Mouse (Mus musculus) embryonic stem cell, embryonic (primary cell): ENCODE data around the gene Isy1.
"Not testable (repeated sequence)": the region's sequence is repeated elsewhere in the genome, so short reads cannot be mapped to it uniquely, and the experiment has no call there.

Experiments
- CTCF ChIA-PET, 4 experiments: fragments of 300-600 bp in 2 of 4; fragments of 350-600 bp in 2 of 4; sonication (Branson Sonifier 250); formaldehyde crosslinking; loops; one replicate each; lab custom pipeline; 2022; ENCODE audit warnings: inconsistent platforms in 2 of 4; lab: Charles Lee
- POLR2A ChIA-PET, 4 experiments: fragments of 300-600 bp in 2 of 4; fragments of 350-600 bp in 2 of 4; sonication (Branson Sonifier 250); formaldehyde crosslinking; loops; one replicate each; lab custom pipeline; 2022; ENCODE audit warnings: antibody characterized with exemption in 4 of 4, inconsistent platforms in 1 of 4; lab: Charles Lee

Isy1 gene

GRCm38 (mm10) chr6:87778294-87779173, 60.1 kb downstream of the Isy1 start:
- CTCF ChIA-PET: no interaction called here
- POLR2A ChIA-PET: interaction anchor here in 1 of 4 experiments (1.3 kb wide), 2 partner anchors 10 to 14 kb away, joined by 3 to 4 read pairs; no protein-coding TSS in a partner anchor

- ChIA-PET POLR2A (interaction anchor here in 1 of 4 experiments (1.3 kb wide), 2 partner anchors 10 to 15 kb away, joined by 3 to 4 read pairs; no protein-coding TSS in a partner anchor), CTCF (no interaction called here)
Measured at GRCm38 (mm10) chr6:87777842-87778241, 60.8 kb downstream of the Isy1 start, which contains the start of gene Gp9. Gene Gp9, plus strand, starts transcription at chr6:87778072.

- POLR2A ChIA-PET: interaction anchor here in 1 of 4 experiments (1.3 kb wide), 1 partner anchor 11 kb away, joined by 3 read pairs; no protein-coding TSS in a partner anchor
Measured at GRCm38 (mm10) chr6:87776663-87777062, 61.9 kb downstream of the Isy1 start.

GRCm38 (mm10) chr6:87775588-87776245, 62.9 kb downstream of the Isy1 start:
- ChIA-PET CTCF (interaction anchor here in 1 of 4 experiments (0.7 kb wide), 1 partner anchor 70 kb away, joined by 5 read pairs; no protein-coding TSS in a partner anchor), POLR2A (interaction anchor here in 1 of 4 experiments (0.6 to 1.3 kb wide), 2 partner anchors 12 to 33 kb away, joined by 3 read pairs; no protein-coding TSS in a partner anchor)

More at GRCm38 (mm10) chr6:87776663-87777062, 61.9 kb downstream of the Isy1 start:
- CTCF ChIA-PET: no interaction called here

- POLR2A ChIA-PET: no interaction called here
- CTCF ChIA-PET: interaction anchor here in 1 of 4 experiments (0.7 kb wide), 1 partner anchor 69 kb away, joined by 5 read pairs; no protein-coding TSS in a partner anchor
Measured at GRCm38 (mm10) chr6:87774909-87775308, 63.7 kb downstream of the Isy1 start.

GRCm38 (mm10) chr6:87774466-87774865, 64.1 kb downstream of the Isy1 start:
- ChIA-PET POLR2A (no interaction called here), CTCF (interaction anchor here in 1 of 4 experiments (0.6 kb wide), 1 partner anchor 618 kb away, joined by 3 read pairs; no protein-coding TSS in a partner anchor)

GRCm38 (mm10) chr6:87770626-87771025, 68.0 kb downstream of the Isy1 start:
- CTCF ChIA-PET: interaction anchor here in 1 of 4 experiments (0.6 kb wide), 1 partner anchor 62 kb away, joined by 3 read pairs; no protein-coding TSS in a partner anchor
- POLR2A ChIA-PET: interaction anchor here in 1 of 4 experiments (1.2 kb wide), 1 partner anchor 122 kb away, joined by 3 read pairs; no protein-coding TSS in a partner anchor

- POLR2A ChIA-PET: not testable (repeated sequence)
- CTCF ChIA-PET: interaction anchor here in 2 of 4 experiments (0.6 to 1.5 kb wide), 13 partner anchors 17 to 638 kb away, joined by 3 to 6 read pairs (median 3); no protein-coding TSS in a partner anchor
Measured at GRCm38 (mm10) chr6:87764296-87764695, 74.3 kb downstream of the Isy1 start.
